Mouse (Mus musculus): ENCODE measurements around the gene Rnf207. TPM values are rescaled to one million over a fixed set of nuclear protein-coding genes. Genes with fewer than 3 reads are reported as not detected.

The Rnf207 gene
- total and polyA plus RNA-seq, 2 experiments from 2014 or later = 109 to 226 TPM

DNA sequence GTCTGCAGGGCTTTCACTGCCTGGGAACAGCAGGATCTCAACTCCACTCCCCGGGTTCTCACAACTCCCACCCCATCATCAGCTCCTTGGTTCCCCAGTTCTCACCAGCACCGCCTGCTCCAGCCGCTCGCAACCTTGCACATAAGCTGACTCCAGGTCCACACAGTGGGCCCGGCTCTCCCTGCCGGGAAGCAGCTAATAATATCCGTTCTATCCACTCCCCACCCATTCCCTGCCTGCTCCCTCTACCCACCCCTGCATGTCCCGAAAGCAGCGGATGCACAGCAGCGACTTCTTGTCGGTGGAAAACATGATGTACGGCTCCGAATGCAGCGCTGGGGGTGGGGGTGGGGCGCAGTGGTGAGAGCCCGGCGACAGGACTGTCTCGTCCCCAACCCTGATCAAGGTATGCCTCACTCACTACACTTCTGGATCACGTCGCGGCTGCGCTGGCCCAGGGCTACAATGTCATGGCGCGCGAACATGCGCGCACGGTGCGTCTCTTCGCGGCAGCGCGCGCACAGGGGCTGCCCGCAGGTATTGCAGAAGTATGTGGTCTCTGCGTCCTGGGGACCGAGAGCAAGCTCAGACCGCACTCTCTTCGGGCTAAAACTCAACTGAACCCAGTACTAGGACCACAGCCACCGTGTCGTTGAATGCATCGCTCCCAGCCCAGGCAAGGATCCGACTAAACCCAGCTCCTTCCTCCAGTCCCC is 3.1 kb downstream of the Rnf207 start:
- peak overlapping the region; percentile 99; the same call in 1 of the 2 replicates for H3K27ac ChIP-seq (ENCODE audit: low read depth)
- peaks cover 26% of the 10 kb centered on the region; the same call in 1 of the 2 replicates for H3K4me1 ChIP-seq (ENCODE audit: control insufficient read depth, insufficient read depth)
- DNase-seq (ENCODE audit: low spot score) (peak; percentile 43), ATAC-seq (ENCODE audit: insufficient read depth, low read depth) (no peak)
- H3K36me3 ChIP-seq (replicated peaks; ENCODE audit: control insufficient read depth, insufficient read depth, low read length) = peaks cover 14% of the 10 kb centered on the region
- peak overlapping the region; percentile 53 for H3K4me3 ChIP-seq (ENCODE audit: low read depth, low read length)
- H3K4me2 ChIP-seq (ENCODE audit: low read depth, low read length) = peak overlapping the region; percentile 76
- WGBS = 2% methylated on average over 43 of the region's 43 CpGs
- TF ChIP-seq CTCF (IDR thresholded peaks at IDR 0.05; ENCODE audit: low read depth) (no peak), EP300 (IDR thresholded peaks at IDR 0.05; ENCODE audit: low read depth) (no peak)
- H3K9me3 ChIP-seq (replicated peaks; ENCODE audit: control insufficient read depth, low read length) = no peaks in the 10 kb centered on the region
- peak overlapping the region; percentile 30; the same call in 1 of the 2 replicates for H3K9ac ChIP-seq (replicated peaks; ENCODE audit: low read depth, low read length)
- H3K27me3 ChIP-seq (ENCODE audit: control insufficient read depth, insufficient read depth, low read length) = peaks cover 25% of the 10 kb centered on the region

DNA sequence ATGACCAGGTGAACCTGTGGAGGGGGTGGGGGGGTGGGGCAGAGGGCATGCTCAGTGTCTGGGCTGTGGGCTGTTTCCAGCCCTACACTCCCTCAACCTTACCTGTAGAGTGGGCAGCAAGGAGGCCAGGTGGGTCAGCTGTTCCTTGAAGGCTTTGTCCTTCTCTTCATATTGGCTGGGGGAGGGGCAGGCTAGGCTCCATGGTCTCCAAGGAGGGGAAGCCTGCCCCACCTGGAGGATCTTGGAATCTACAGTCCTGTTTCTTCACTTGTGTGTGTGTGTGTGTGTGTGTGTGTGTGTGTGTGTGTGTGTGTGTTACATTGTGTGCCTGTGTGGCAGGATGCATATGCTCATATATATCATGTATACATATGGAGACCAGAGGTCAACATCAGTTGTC is 4.9 kb downstream of the Rnf207 start:
- no peak for ATAC-seq (ENCODE audit: insufficient read depth, low read depth)
- TF ChIP-seq CTCF (IDR thresholded peaks at IDR 0.05; ENCODE audit: low read depth) (peak; percentile 36), EP300 (IDR thresholded peaks at IDR 0.05; ENCODE audit: low read depth) (no peak)
- peaks cover 26% of the 10 kb centered on the region; the same call in 1 of the 2 replicates for H3K4me1 ChIP-seq (ENCODE audit: control insufficient read depth, insufficient read depth)
- no peaks in the 10 kb centered on the region for H3K9me3 ChIP-seq (replicated peaks; ENCODE audit: control insufficient read depth, low read length)
- no peak overlapping the region for H3K4me2 ChIP-seq (ENCODE audit: low read depth, low read length)
- H3K27me3 ChIP-seq (ENCODE audit: control insufficient read depth, insufficient read depth, low read length) = peaks cover 25% of the 10 kb centered on the region
- no peak for DNase-seq (ENCODE audit: low spot score)
- H3K27ac ChIP-seq (ENCODE audit: low read depth) = no peak overlapping the region
- H3K9ac ChIP-seq (replicated peaks; ENCODE audit: low read depth, low read length) = no peak overlapping the region
- H3K36me3 ChIP-seq (replicated peaks; ENCODE audit: control insufficient read depth, insufficient read depth, low read length) = peaks cover 24% of the 10 kb centered on the region
- no peak overlapping the region; the same call in 1 of the 2 replicates for H3K4me3 ChIP-seq (ENCODE audit: low read depth, low read length)

DNA sequence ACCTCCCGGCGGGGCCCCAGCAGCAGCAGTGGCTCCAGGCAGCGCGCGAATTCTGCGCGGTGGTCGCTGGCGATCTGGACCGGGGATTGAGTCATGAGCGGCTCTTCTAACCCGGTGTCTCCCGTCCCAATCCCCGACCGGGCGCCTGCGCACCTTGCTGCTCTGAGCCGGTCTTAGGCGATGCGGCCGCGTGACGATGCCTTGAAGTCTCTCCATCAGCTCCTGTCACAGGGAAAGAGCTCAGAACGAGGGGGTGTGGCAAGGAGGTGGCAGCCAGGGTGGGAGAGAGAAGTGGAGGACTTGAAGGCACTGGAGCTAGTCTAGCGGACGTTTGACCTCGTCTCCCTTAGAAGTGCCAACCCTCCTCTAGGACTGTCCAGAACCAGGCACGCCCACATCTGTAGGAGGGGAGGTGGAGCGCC is 5.6 kb downstream of the Rnf207 start:
- ATAC-seq (ENCODE audit: insufficient read depth, low read depth) (no peak), DNase-seq (ENCODE audit: low spot score) (no peak)
- Histone ChIP-seq H3K4me1 (ENCODE audit: control insufficient read depth, insufficient read depth) (peaks cover 26% of the 10 kb centered on the region; the same call in 1 of the 2 replicates), H3K36me3 (replicated peaks; ENCODE audit: control insufficient read depth, insufficient read depth, low read length) (peaks cover 30% of the 10 kb centered on the region), H3K27ac (ENCODE audit: low read depth) (no peak overlapping the region), H3K9ac (replicated peaks; ENCODE audit: low read depth, low read length) (no peak overlapping the region), H3K4me3 (ENCODE audit: low read depth, low read length) (peak overlapping the region; percentile 13), H3K4me2 (ENCODE audit: low read depth, low read length) (peak overlapping the region; percentile 52), H3K9me3 (replicated peaks; ENCODE audit: control insufficient read depth, low read length) (no peaks in the 10 kb centered on the region), H3K27me3 (ENCODE audit: control insufficient read depth, insufficient read depth, low read length) (peaks cover 25% of the 10 kb centered on the region)
- 16% methylated on average over 29 of the region's 29 CpGs for WGBS
- no peak for TF ChIP-seq CTCF (IDR thresholded peaks at IDR 0.05; ENCODE audit: low read depth)
- TF ChIP-seq EP300 (IDR thresholded peaks at IDR 0.05; ENCODE audit: low read depth) = no peak

DNA sequence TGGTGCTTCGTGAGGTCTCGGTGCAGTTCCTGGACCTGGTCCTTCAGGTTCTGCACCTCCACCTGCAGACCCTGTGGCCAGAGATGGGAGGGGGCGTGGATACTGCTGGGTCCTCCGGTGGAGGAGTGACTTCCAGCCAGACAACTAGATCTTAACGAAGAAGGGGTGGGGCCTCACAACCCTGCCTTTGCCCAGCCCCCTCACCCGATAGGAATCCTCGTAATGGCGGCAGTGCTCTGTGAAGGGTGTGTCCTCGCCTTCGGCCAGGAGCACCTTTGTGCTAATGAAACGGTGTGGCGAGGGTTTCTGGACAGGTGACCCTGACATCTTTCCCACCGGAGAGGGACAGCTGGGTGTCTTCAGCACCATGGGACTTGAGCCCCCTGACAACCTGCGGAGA is 6.6 kb downstream of the Rnf207 start:
- no peak overlapping the region for H3K4me2 ChIP-seq (ENCODE audit: low read depth, low read length)
- H3K27me3 ChIP-seq (ENCODE audit: control insufficient read depth, insufficient read depth, low read length) = peaks cover 25% of the 10 kb centered on the region
- ATAC-seq (ENCODE audit: insufficient read depth, low read depth) (no peak), DNase-seq (ENCODE audit: low spot score) (no peak)
- no peaks in the 10 kb centered on the region for H3K9me3 ChIP-seq (replicated peaks; ENCODE audit: control insufficient read depth, low read length)
- peaks cover 39% of the 10 kb centered on the region for H3K36me3 ChIP-seq (replicated peaks; ENCODE audit: control insufficient read depth, insufficient read depth, low read length)
- no peak overlapping the region for H3K9ac ChIP-seq (replicated peaks; ENCODE audit: low read depth, low read length)
- TF ChIP-seq EP300 (IDR thresholded peaks at IDR 0.05; ENCODE audit: low read depth) (no peak), CTCF (IDR thresholded peaks at IDR 0.05; ENCODE audit: low read depth) (no peak)
- WGBS = 39% methylated on average over 14 of the region's 14 CpGs
- H3K4me1 ChIP-seq (ENCODE audit: control insufficient read depth, insufficient read depth) = peaks cover 26% of the 10 kb centered on the region; the same call in 1 of the 2 replicates
- H3K4me3 ChIP-seq (ENCODE audit: low read depth, low read length) = no peak overlapping the region
- H3K27ac ChIP-seq (ENCODE audit: low read depth) = no peak overlapping the region

DNA sequence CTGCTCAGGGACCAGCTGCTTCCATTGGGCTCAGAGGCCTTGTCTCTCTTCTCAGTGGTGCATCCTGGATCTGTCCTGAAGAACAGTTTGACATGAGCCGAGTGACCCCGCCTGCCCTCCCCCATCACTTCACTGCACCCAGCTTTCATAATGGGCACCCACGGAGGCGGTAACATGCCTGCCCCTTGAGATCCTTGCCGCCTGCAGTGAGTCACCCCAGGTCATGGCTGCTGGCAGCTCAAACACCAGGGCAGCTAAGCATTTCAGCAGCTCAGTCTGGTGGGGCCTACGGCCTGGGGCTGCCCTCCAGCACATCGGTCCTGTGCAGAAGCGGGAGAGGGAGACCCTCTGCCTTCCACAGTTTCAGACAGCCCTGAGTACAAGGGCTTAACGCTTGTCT is 11.3 kb downstream of the Rnf207 start:
- no peak overlapping the region for H3K9ac ChIP-seq (replicated peaks; ENCODE audit: low read depth, low read length)
- DNase-seq (ENCODE audit: low spot score) (no peak), ATAC-seq (ENCODE audit: insufficient read depth, low read depth) (no peak)
- WGBS = 74% methylated on average over 9 of the region's 9 CpGs
- no peaks in the 10 kb centered on the region for H3K9me3 ChIP-seq (replicated peaks; ENCODE audit: control insufficient read depth, low read length)
- H3K4me3 ChIP-seq (ENCODE audit: low read depth, low read length) = no peak overlapping the region
- TF ChIP-seq CTCF (IDR thresholded peaks at IDR 0.05; ENCODE audit: low read depth) (no peak), EP300 (IDR thresholded peaks at IDR 0.05; ENCODE audit: low read depth) (no peak)
- H3K36me3 ChIP-seq (replicated peaks; ENCODE audit: control insufficient read depth, insufficient read depth, low read length) = peaks cover 73% of the 10 kb centered on the region
- H3K27ac ChIP-seq (ENCODE audit: low read depth) = no peak overlapping the region
- H3K4me1 ChIP-seq (ENCODE audit: control insufficient read depth, insufficient read depth) = no peaks in the 10 kb centered on the region
- peaks cover 3% of the 10 kb centered on the region; the same call in 1 of the 2 replicates for H3K27me3 ChIP-seq (ENCODE audit: control insufficient read depth, insufficient read depth, low read length)
- H3K4me2 ChIP-seq (ENCODE audit: low read depth, low read length) = no peak overlapping the region
